Mouse (Mus musculus) liver, embryonic 14.5 days (tissue): ENCODE measurements at regions not wholly inside any gene's neighbourhood (a gene's known extent, or its start where the extent isn't known, plus 50 kb on each side); places are given as distances from the start of the nearest gene placed in this dataset.

Experiments used
- CTCF ChIP-seq: IDR thresholded peaks from 2 replicates; pipeline ENCODE4 v1.5.1; 2016; ENCODE audit warnings: antibody characterized with exemption, low read depth, control low read depth
- EP300 ChIP-seq: IDR thresholded peaks from 2 replicates; pipeline ENCODE4 v1.6.1; 2016; ENCODE audit warnings: antibody characterized with exemption, low read depth

DNA sequence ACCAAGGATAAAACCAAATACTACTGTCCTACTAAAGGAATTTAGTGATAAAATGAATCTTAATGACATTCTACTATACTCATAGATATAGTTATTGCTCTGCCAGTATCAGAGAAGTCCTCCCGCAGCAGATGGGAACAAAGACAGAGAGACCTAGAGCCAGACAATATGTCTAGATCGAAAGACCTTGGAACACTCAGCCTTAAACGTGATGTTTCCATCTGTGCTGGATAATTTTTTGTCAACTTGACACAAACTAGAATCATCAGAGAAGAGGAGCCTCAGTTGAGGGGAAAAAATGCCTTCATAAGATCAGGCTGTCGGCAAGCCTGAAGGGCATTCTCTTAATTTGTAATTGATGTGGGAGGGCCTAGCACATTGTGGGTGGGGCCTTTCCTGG lies 252.4 kb downstream of the Adgb start:
- TF ChIP-seq CTCF, result no peak
- no peak for TF ChIP-seq EP300
